In the genomic region with DNA sequence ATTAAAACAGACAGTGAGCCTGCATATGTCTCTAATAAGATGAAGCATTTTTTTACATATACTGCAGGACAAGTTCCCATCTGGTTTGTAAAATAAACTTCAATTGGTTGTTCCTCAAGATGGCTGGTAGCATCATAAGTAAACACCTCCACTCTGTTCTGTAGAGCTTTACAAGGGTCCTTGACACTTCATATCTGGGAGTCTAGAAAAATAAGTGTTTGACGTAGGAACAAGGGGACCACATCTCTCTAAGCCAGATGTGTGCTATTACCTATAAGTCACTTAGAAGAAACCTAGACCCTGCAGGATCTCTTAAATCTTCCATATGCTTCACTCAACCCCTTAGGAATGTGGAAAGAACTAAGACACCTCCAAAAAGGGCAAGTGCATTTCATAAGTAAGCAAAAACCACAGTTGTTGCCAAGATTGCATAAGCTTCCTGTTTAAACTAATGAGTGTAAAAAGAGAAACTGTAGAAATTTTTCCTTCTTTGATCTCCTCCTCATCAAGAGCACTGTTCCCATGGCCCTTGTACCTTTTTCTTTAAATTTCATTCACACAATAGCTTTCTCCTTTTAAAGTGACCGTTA, we compare ENCODE assay signal across 35 mouse cellular contexts. TPM values are rescaled to one million over a fixed set of nuclear protein-coding genes. Genes with fewer than 3 reads are reported as not detected.
DNase-seq lines count a peak whose midpoint lies in the region; ATAC-seq and TF ChIP-seq lines count a peak whose summit lies in the region.
"Had no signal": no experiment of that assay in that cellular context is flagged by ENCODE, and none has a peak within 500 bp of the region (broad histone marks: within the 10 kb centered on the region; RNA-seq: fewer than 3 reads in every experiment).

No protein-coding gene starts in this region.

- H3K4me3 ChIP-seq in liver, adult 2 months (ENCODE audit: insufficient read depth, low read depth, low read length) = no peak overlapping the region
- no peak overlapping the region for H3K4me3 ChIP-seq in liver, embryonic 12.5 days
- no peak overlapping the region for H3K4me3 ChIP-seq in hindbrain, embryonic 12.5 days
- H3K4me3 ChIP-seq: embryonic facial prominence, embryonic 12.5 days; embryonic facial prominence, embryonic 15.5 days; gastrocnemius, adult 2 months; heart, adult 2 months; heart, embryonic 10.5 days; heart, embryonic 13.5 days; hindbrain, embryonic 13.5 days had no signal

- no peak overlapping the region for H3K27ac ChIP-seq in liver, adult 2 months (replicated peaks; ENCODE audit: insufficient read depth, low read depth, low read length)
- no peak overlapping the region for H3K27ac ChIP-seq in liver, embryonic 12.5 days
- H3K27ac ChIP-seq in hindbrain, embryonic 12.5 days = no peak overlapping the region
- H3K27ac ChIP-seq: embryonic facial prominence, embryonic 12.5 days; embryonic facial prominence, embryonic 15.5 days; gastrocnemius, adult 2 months; heart, adult 2 months; heart, embryonic 10.5 days; heart, embryonic 13.5 days; hindbrain, embryonic 13.5 days had no signal

- no peaks in the 10 kb centered on the region for H3K27me3 ChIP-seq in liver, adult 2 months (ENCODE audit: control insufficient read depth, insufficient read depth, low read length)
- no peaks in the 10 kb centered on the region for H3K27me3 ChIP-seq in liver, embryonic 12.5 days (replicated peaks)
- no peaks in the 10 kb centered on the region for H3K27me3 ChIP-seq in hindbrain, embryonic 12.5 days
- H3K27me3 ChIP-seq: CH12.LX; embryonic facial prominence, embryonic 12.5 days; embryonic facial prominence, embryonic 15.5 days; heart, embryonic 13.5 days; hindbrain, embryonic 13.5 days had no signal

- H3K4me2 ChIP-seq in liver, embryonic 12.5 days = no peak overlapping the region
- H3K4me2 ChIP-seq in hindbrain, embryonic 12.5 days (replicated peaks) = no peak overlapping the region
- H3K4me2 ChIP-seq: embryonic facial prominence, embryonic 12.5 days; embryonic facial prominence, embryonic 15.5 days; heart, embryonic 13.5 days; hindbrain, embryonic 13.5 days had no signal

- H3K9me3 ChIP-seq in liver, embryonic 12.5 days (replicated peaks) = no peaks in the 10 kb centered on the region
- H3K9me3 ChIP-seq in hindbrain, embryonic 12.5 days (replicated peaks) = no peaks in the 10 kb centered on the region
- H3K9me3 ChIP-seq: embryonic facial prominence, embryonic 12.5 days; embryonic facial prominence, embryonic 15.5 days; G1E; heart, embryonic 10.5 days; heart, embryonic 13.5 days; hindbrain, embryonic 13.5 days had no signal

- no peaks in the 10 kb centered on the region for H3K36me3 ChIP-seq in liver, adult 2 months (ENCODE audit: control insufficient read depth, insufficient read depth, low read length)
- H3K36me3 ChIP-seq in liver, embryonic 12.5 days = no peaks in the 10 kb centered on the region
- H3K36me3 ChIP-seq in hindbrain, embryonic 12.5 days = no peaks in the 10 kb centered on the region
- H3K36me3 ChIP-seq: embryonic facial prominence, embryonic 12.5 days; embryonic facial prominence, embryonic 15.5 days; G1E; heart, embryonic 10.5 days; heart, embryonic 13.5 days; hindbrain, embryonic 13.5 days had no signal

- TF ChIP-seq POLR2A in liver, adult 2 months (IDR thresholded peaks at IDR 0.05; ENCODE audit: extremely low read depth, insufficient read depth, low read length) = no peak

- DNase-seq in liver, adult 2 months (ENCODE audit: extremely low read depth, low read depth, low spot score) = peak; percentile 6
- DNase-seq in lung, postnatal 25 days (ENCODE audit: low spot score) = peak; percentile 29
- DNase-seq in lung, postnatal 4 days = no peak
- no peak for DNase-seq in gastrocnemius, postnatal 4 days (ENCODE audit: low spot score in 2 of 2)
- DNase-seq: adrenal gland, postnatal 10 days; adrenal gland, postnatal 36 days; B cell, adult 2 months; cerebellum, adult 18-20 months; cerebellum, adult 9-10 months; cerebellum, postnatal 14 days; forebrain, postnatal 0 days; gastrocnemius, adult 2 months; gastrocnemius, postnatal 14 days; heart, adult 2 months; heart, postnatal 14 days; heart, postnatal 4 days had no signal

- no peaks in the 10 kb centered on the region for H3K4me1 ChIP-seq in liver, adult 2 months (ENCODE audit: control insufficient read depth, insufficient read depth, low read length)
- H3K4me1 ChIP-seq in liver, embryonic 12.5 days = no peaks in the 10 kb centered on the region
- H3K4me1 ChIP-seq in hindbrain, embryonic 12.5 days = no peaks in the 10 kb centered on the region
- H3K4me1 ChIP-seq: embryonic facial prominence, embryonic 12.5 days; embryonic facial prominence, embryonic 15.5 days; heart, embryonic 10.5 days; heart, embryonic 13.5 days; hindbrain, embryonic 13.5 days had no signal

- TF ChIP-seq CTCF in liver, adult 2 months (IDR thresholded peaks at IDR 0.05; ENCODE audit: low read depth, low read length) = no peak

- H3K9ac ChIP-seq in liver, adult 2 months (ENCODE audit: low read depth, low read length) = no peak overlapping the region
- no peak overlapping the region for H3K9ac ChIP-seq in liver, embryonic 12.5 days
- H3K9ac ChIP-seq in hindbrain, embryonic 12.5 days = no peak overlapping the region
- H3K9ac ChIP-seq: embryonic facial prominence, embryonic 12.5 days; embryonic facial prominence, embryonic 15.5 days; forebrain, postnatal 0 days; heart, embryonic 13.5 days; hindbrain, embryonic 13.5 days had no signal

- 82% methylated on average over 2 of the region's 2 CpGs for WGBS in liver, adult 2 months
- WGBS in liver, embryonic 12.5 days (ENCODE audit: insufficient replicate concordance) = 72% methylated on average over 2 of the region's 2 CpGs
- 87% methylated on average over 2 of the region's 2 CpGs for WGBS in hindbrain, embryonic 12.5 days

- H3K79me2 ChIP-seq in liver, adult 2 months (ENCODE audit: control insufficient read depth, insufficient read depth, low read length) = no peaks in the 10 kb centered on the region

- ATAC-seq in liver, embryonic 12.5 days = no peak
- peak; percentile 94 for ATAC-seq in granulocyte monocyte progenitor cell, adult 5-6 weeks (replicated peaks; ENCODE audit: poor library complexity, severe bottlenecking)
- peak; percentile 92 for ATAC-seq in megakaryocyte progenitor cell, adult 5-6 weeks (replicated peaks; ENCODE audit: poor library complexity)
- no peak for ATAC-seq in hindbrain, embryonic 12.5 days (ENCODE audit: low FRiP score)
- ATAC-seq: forebrain, embryonic 14.5 days; forebrain, postnatal 0 days; hindbrain, embryonic 16.5 days; Patski had no signal

RNA-seq across cellular contexts. Expression of gene Lamp3, which starts 35.3 kb away (rescaled TPM):
- total RNA-seq in liver, adult 2 months (2014; rRNA removed) = not detected in 2 replicates
- polyA plus RNA-seq in liver, adult 2 months (2012; rRNA removed) = not detected in 2 replicates
- polyA plus RNA-seq in liver, embryonic 12.5 days (2016; fragmentation: Nextera tagmentation; extraction: Ambion mirVana) = not detected in 2 replicates
- total RNA-seq in granulocyte monocyte progenitor cell, adult 5-6 weeks (2014; fragmentation: Nextera tagmentation) = not detected in 2 replicates
- total RNA-seq in granulocyte monocyte progenitor cell, adult 5-6 weeks (2017) = 0.04 TPM in 1 of 2 replicates, not detected in the other
- not detected in 2 replicates for total RNA-seq in megakaryocyte progenitor cell, adult 5-6 weeks (2015)
- total RNA-seq in megakaryocyte progenitor cell, adult 5-6 weeks (2017) = 0.04 TPM in 1 of 2 replicates, not detected in the other
- under 1 TPM; 0.10 to 0.12 TPM for total RNA-seq in gastrocnemius, postnatal 4 days (2021)
- not detected in 2 replicates for polyA plus RNA-seq in hindbrain, embryonic 12.5 days (2016; fragmentation: Nextera tagmentation; extraction: Ambion mirVana)
- total RNA-seq: adrenal gland, postnatal 10 days; forebrain, postnatal 0 days; gastrocnemius, adult 2 months had no signal
- polyA plus RNA-seq: embryonic facial prominence, embryonic 15.5 days; forebrain, embryonic 11.5 days; forebrain, embryonic 14.5 days; frontal cortex, adult 2 months; G1E; gonadal fat pad, adult 2 months; heart, embryonic 10.5 days had no signal

RNA-seq across cellular contexts. Expression of gene Olfr171, which starts 41.1 kb away (rescaled TPM):
- not detected in 2 replicates for total RNA-seq in liver, adult 2 months (2014; rRNA removed)
- not detected in 2 replicates for polyA plus RNA-seq in liver, adult 2 months (2012; rRNA removed)
- not detected in 2 replicates for polyA plus RNA-seq in liver, embryonic 12.5 days (2016; fragmentation: Nextera tagmentation; extraction: Ambion mirVana)
- total RNA-seq in granulocyte monocyte progenitor cell, adult 5-6 weeks (2014; fragmentation: Nextera tagmentation) = not detected in 2 replicates
- total RNA-seq in granulocyte monocyte progenitor cell, adult 5-6 weeks (2017) = not detected in 2 replicates
- not detected in 2 replicates for total RNA-seq in megakaryocyte progenitor cell, adult 5-6 weeks (2015)
- not detected in 2 replicates for total RNA-seq in megakaryocyte progenitor cell, adult 5-6 weeks (2017)
- total RNA-seq in gastrocnemius, postnatal 4 days (2021) = not detected
- not detected in 2 replicates for polyA plus RNA-seq in hindbrain, embryonic 12.5 days (2016; fragmentation: Nextera tagmentation; extraction: Ambion mirVana)
- total RNA-seq: adrenal gland, adult 18-20 months; adrenal gland, postnatal 10 days; adrenal gland, postnatal 36 days; CH12.LX; forebrain, postnatal 0 days; G1E; gastrocnemius, adult 2 months; gastrocnemius, postnatal 14 days; heart, adult 2 months; heart, postnatal 14 days; heart, postnatal 4 days had no signal
- polyA plus RNA-seq: embryonic facial prominence, embryonic 12.5 days; embryonic facial prominence, embryonic 15.5 days; forebrain, embryonic 11.5 days; forebrain, embryonic 14.5 days; forebrain, postnatal 0 days; frontal cortex, adult 2 months; G1E; gonadal fat pad, adult 2 months; heart, adult 2 months; heart, embryonic 10.5 days; heart, embryonic 13.5 days; heart, embryonic 16.5 days; hindbrain, embryonic 13.5 days; hindbrain, embryonic 16.5 days; Patski had no signal

RNA-seq across cellular contexts. Expression of gene Olfr170, which starts 59.2 kb away (rescaled TPM):
- not detected in 2 replicates for total RNA-seq in liver, adult 2 months (2014; rRNA removed)
- not detected in 2 replicates for polyA plus RNA-seq in liver, adult 2 months (2012; rRNA removed)
- polyA plus RNA-seq in liver, embryonic 12.5 days (2016; fragmentation: Nextera tagmentation; extraction: Ambion mirVana) = not detected in 2 replicates
- not detected in 2 replicates for total RNA-seq in granulocyte monocyte progenitor cell, adult 5-6 weeks (2014; fragmentation: Nextera tagmentation)
- not detected in 2 replicates for total RNA-seq in granulocyte monocyte progenitor cell, adult 5-6 weeks (2017)
- total RNA-seq in megakaryocyte progenitor cell, adult 5-6 weeks (2015) = not detected in 2 replicates
- total RNA-seq in megakaryocyte progenitor cell, adult 5-6 weeks (2017) = not detected in 2 replicates
- not detected for total RNA-seq in gastrocnemius, postnatal 4 days (2021)
- not detected in 2 replicates for polyA plus RNA-seq in hindbrain, embryonic 12.5 days (2016; fragmentation: Nextera tagmentation; extraction: Ambion mirVana)
- total RNA-seq: adrenal gland, adult 18-20 months; adrenal gland, postnatal 10 days; adrenal gland, postnatal 36 days; CH12.LX; forebrain, postnatal 0 days; gastrocnemius, adult 2 months; gastrocnemius, postnatal 14 days; heart, adult 2 months; heart, postnatal 14 days; heart, postnatal 4 days had no signal
- polyA plus RNA-seq: embryonic facial prominence, embryonic 12.5 days; embryonic facial prominence, embryonic 15.5 days; forebrain, embryonic 11.5 days; forebrain, embryonic 14.5 days; forebrain, postnatal 0 days; frontal cortex, adult 2 months; G1E; gonadal fat pad, adult 2 months; heart, adult 2 months; heart, embryonic 10.5 days; heart, embryonic 13.5 days; heart, embryonic 16.5 days; hindbrain, embryonic 13.5 days; hindbrain, embryonic 16.5 days; Patski had no signal

Comparison
In these comparisons a context has a peak if more than half of its experiments do, and no peak if none do; other contexts are left out.
1. DNase-seq: peak in liver, adult 2 months (single experiment) and lung, postnatal 25 days (single experiment); none in lung, postnatal 4 days (0 of 2) and gastrocnemius, postnatal 4 days (0 of 2).
2. ATAC-seq: peak in granulocyte monocyte progenitor cell, adult 5-6 weeks (single experiment) and megakaryocyte progenitor cell, adult 5-6 weeks (single experiment); none in liver, embryonic 12.5 days (single experiment) and hindbrain, embryonic 12.5 days (single experiment).